Mouse (Mus musculus): Measurements from ENCODE around the gene Snrnp35. TPM values are rescaled to one million over a fixed set of nuclear protein-coding genes. Genes with fewer than 3 reads are reported as not detected.
A peak's percentile ranks its signal among the peaks of the same experiment; 100 is the strongest.

The Snrnp35 gene
- polyA plus RNA-seq, 1 experiment from 2014 or later, result 17.5 TPM

- peak; percentile 24 for DNase-seq (ENCODE audit: low spot score)
Observed at GRCm38 (mm10) chr5:124536776-124537175, 53.8 kb downstream of the Snrnp35 start.

GRCm38 (mm10) chr5:124538813-124539792, 56.2 kb downstream of the Snrnp35 start:
- peak; percentile 76 for DNase-seq (ENCODE audit: low spot score)

DNA sequence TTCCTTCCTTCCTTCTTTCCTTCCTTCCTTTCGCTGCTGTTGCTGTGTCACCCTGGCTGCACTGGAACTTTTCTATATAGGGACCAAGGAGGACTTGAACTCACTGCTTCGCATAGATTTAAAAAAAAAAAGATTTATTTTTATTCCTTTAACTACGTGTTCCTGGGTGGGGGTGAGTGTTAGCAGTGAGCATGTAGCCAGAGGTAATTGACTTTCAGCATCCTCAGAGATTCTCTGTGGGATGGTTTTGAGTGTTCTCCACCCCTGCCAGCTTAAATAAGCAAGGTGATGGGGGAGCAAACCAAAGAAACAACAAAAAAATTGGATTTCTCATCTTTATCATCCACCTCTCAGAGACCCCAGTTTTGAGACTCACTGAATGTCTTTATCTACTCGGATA, 57.0 kb downstream of the Snrnp35 start:
- DNase-seq (ENCODE audit: low spot score), result no peak

GRCm38 (mm10) chr5:124540383-124540786, 57.5 kb downstream of the Snrnp35 start, which contains the start of gene Tmed2:
Gene Tmed2 (plus strand): TSS chr5:124540695.
- peak; percentile 97 for DNase-seq (ENCODE audit: low spot score)

Other genes starting within 250 kb of the Snrnp35 start
- 22.6 and 33.9 TPM in 2 replicates for gene Pitpnm2, start 233.4 kb upstream of the Snrnp35 start, polyA plus RNA-seq (2015; fragmentation: Nextera tagmentation; extraction: Ambion mirVana)
- 16.7 and 21.2 TPM in 2 replicates for gene Mphosph9, start 155.2 kb upstream of the Snrnp35 start, polyA plus RNA-seq (2015; fragmentation: Nextera tagmentation; extraction: Ambion mirVana)
- gene 2810006K23Rik, start 155.0 kb upstream of the Snrnp35 start, polyA plus RNA-seq (2015; fragmentation: Nextera tagmentation; extraction: Ambion mirVana), result 11.0 and 11.9 TPM in 2 replicates
- 86.3 and 118 TPM in 2 replicates for gene Cdk2ap1, start 120.1 kb upstream of the Snrnp35 start, polyA plus RNA-seq (2015; fragmentation: Nextera tagmentation; extraction: Ambion mirVana)
- 76.5 and 90.9 TPM in 2 replicates for gene Sbno1, start 57.1 kb upstream of the Snrnp35 start, polyA plus RNA-seq (2015; fragmentation: Nextera tagmentation; extraction: Ambion mirVana)
- 47.9 and 50.8 TPM in 2 replicates for gene Kmt5a, start 43.2 kb upstream of the Snrnp35 start, polyA plus RNA-seq (2015; fragmentation: Nextera tagmentation; extraction: Ambion mirVana)
- 39.5 and 40.2 TPM in 2 replicates for gene Rilpl2, start 4.8 kb upstream of the Snrnp35 start, polyA plus RNA-seq (2015; fragmentation: Nextera tagmentation; extraction: Ambion mirVana)
- gene Rilpl1, start 48.3 kb downstream of the Snrnp35 start, polyA plus RNA-seq (2015; fragmentation: Nextera tagmentation; extraction: Ambion mirVana), result 4.6 and 4.8 TPM in 2 replicates
- 489 and 490 TPM in 2 replicates for gene Tmed2, start 57.6 kb downstream of the Snrnp35 start, polyA plus RNA-seq (2015; fragmentation: Nextera tagmentation; extraction: Ambion mirVana)
- 16.5 and 19.7 TPM in 2 replicates for gene Ddx55, start 69.7 kb downstream of the Snrnp35 start, polyA plus RNA-seq (2015; fragmentation: Nextera tagmentation; extraction: Ambion mirVana)
- gene Eif2b1, start 96.0 kb downstream of the Snrnp35 start, polyA plus RNA-seq (2015; fragmentation: Nextera tagmentation; extraction: Ambion mirVana), result 69.5 and 71.1 TPM in 2 replicates
- 43.8 and 50.2 TPM in 2 replicates for gene Gtf2h3, start 96.0 kb downstream of the Snrnp35 start, polyA plus RNA-seq (2015; fragmentation: Nextera tagmentation; extraction: Ambion mirVana)
- gene Atp6v0a2, start 145.4 kb downstream of the Snrnp35 start, polyA plus RNA-seq (2015; fragmentation: Nextera tagmentation; extraction: Ambion mirVana), result 50.4 and 53.0 TPM in 2 replicates
- gene Dnah10, start 242.0 kb downstream of the Snrnp35 start, polyA plus RNA-seq (2015; fragmentation: Nextera tagmentation; extraction: Ambion mirVana), result 0.03 and 0.04 TPM in 2 replicates